Mouse (Mus musculus): Measurements from ENCODE around the gene Tnfsf10.

DNA sequence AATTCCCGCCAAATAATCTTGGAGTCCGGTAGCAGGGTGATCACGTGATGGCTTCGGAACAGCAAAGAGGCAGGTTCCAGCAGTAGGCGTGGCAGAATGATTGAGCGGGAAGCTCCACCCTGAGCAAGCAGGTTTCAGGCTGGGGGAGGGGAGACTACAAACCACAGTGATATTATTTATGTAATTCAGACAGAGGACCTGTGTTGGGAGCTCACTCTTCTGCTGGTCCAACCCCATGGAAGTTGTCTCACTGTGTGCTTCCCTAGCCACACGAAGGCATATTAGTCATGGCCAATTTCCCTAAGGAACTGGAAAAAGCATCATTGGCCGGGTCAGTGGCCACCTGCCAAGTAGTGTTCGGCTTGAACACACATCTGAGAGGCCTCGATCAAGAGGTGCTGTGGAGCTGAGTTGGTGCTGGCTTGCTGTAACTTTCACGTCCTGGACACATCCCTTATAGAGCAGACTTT, 36.5 kb upstream of the Tnfsf10 start:
- TF ChIP-seq CTCF (conservative IDR thresholded peaks at IDR 0.05; ENCODE audit: insufficient read depth, insufficient read length, low read depth, low read length) (no peak), POLR2A (IDR thresholded peaks at IDR 0.05; ENCODE audit: low read depth, low read length) (no peak)

Measured in kidney, adult 2 months (tissue).